Mouse (Mus musculus) testis, postnatal 14 days (tissue): ENCODE measurements around the gene Tctn1.

Source experiments
- DNase-seq: peaks from one replicate; pipeline ENCODE4 v3.0.0; 2021; ENCODE audit warnings: low spot score

Gene Tctn1

GRCm38 (mm10) chr5:122247529-122247928 is 16.7 kb downstream of the Tctn1 start:
- peak; percentile 77 for DNase-seq

- no peak for DNase-seq
These were observed 17.6 kb downstream of the Tctn1 start for GRCm38 (mm10) chr5:122246547-122247167.

DNA sequence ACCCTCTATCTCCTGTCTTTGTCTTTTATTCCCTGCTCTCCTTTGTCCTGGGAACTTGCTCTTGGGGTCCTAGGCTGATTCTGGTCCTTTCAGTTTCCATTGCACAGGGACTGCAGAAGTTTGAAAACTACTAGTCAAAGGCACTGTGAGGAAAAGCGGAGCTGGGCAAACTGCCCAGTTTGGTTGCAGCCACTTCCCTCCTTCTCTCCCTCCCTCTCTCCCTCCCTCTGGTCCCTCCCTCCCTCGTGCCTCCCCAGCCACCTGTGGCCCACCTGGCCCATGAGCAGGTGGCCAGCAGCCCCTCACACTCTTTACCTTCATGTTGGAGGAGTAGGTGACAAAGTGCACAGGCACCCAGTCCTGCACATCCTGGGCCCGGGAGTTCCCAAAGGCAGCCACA is 19.1 kb downstream of the Tctn1 start:
- no peak for DNase-seq

GRCm38 (mm10) chr5:122243781-122244523 is 20.3 kb downstream of the Tctn1 start:
- no peak for DNase-seq

- no peak for DNase-seq
These were observed 21.6 kb downstream of the Tctn1 start for GRCm38 (mm10) chr5:122242521-122243123.

DNA sequence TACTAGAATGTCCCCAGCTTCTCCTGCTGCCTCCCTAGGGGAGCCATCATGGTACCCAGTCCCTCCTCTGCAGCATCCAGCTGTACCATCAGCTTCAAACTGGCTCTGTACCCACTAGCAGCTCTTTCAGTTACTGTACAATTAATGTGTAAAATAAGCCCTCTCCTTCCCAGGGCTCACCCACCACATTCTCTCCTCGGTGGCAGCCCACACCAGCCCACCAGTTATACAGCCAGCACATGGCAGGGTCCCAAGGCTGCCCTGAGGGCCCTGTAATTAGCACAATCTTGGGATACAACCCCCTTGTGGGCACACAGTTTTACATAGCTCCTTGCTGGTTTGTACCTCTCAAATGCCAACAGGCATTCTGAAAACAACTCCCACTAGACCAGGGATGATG is 23.3 kb downstream of the Tctn1 start:
- DNase-seq = no peak

- DNase-seq = no peak
These were observed 23.7 kb downstream of the Tctn1 start for GRCm38 (mm10) chr5:122240521-122240920.

DNA sequence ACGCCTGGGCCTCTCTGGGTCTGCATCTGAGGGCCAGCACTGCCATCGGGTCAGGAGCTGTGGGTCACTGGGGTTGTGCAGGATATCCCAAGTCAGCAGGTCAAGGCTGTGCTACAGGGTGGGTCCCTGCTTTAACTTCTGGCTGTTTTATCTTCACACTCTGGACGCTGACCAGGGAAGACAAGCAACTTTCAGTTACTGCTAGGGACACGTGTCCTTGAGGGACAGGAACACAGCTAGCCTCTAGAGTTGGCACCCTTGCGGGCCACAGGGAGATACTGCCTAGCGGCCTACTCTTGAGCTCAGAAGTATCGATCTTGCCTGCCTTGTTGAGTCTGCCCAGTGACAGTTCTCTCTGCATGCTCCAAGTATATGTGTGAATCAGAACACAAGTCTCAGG is 24.6 kb downstream of the Tctn1 start:
- peak; percentile 76 for DNase-seq

DNA sequence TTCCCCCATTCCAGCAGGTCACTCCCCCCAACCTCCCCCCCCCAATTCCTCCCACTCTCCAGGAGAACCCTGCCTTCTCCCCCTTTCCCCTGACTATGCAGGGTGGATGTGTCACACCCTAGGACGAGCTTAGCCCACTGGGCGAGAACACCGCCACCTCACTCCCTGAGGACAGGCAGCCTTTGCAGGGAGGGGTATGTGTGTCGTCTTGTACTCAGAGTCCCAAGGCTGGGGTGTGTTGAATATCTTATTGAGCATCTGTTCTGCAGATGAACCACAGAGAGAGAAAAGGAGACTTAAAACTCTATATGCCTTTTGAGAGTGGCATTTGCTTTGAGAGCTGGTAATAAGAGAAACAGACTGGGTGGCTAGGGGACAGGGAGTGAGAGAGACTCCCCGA is 27.1 kb downstream of the Tctn1 start:
- no peak for DNase-seq

DNA sequence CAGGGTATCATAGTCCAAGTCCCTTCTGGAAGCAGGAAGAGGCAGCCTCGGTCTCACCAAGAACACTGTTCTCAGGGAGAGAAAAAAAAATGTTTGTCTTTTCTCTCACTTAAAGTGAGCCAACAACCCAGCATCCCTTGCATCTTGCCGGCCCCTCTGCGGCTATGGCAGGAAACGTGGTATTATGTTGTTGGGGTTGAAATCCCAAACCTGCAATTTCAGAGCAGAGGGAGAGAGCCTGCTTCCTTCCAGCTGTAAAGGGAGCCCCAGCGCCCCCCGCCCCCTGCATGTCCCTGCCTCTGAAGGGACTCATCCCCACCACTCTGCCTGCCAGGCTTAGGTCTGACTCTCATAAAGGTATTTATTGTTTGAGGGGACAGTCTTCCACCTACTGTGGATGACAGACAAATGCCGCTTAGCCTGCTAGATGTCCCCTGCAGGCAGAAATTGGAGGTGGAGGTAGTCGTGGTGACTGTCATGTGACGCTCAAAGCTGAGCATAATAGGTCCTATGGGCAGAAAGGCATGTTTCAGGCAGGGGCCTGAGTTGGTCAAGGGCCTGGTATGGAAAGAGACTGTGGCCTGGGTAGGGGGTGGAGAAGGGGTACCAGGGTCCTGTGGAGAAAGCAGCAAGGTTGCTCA is 28.9 kb downstream of the Tctn1 start:
- no peak for DNase-seq

- DNase-seq = no peak
These were observed 29.7 kb downstream of the Tctn1 start for GRCm38 (mm10) chr5:122234319-122235195.

- DNase-seq = no peak
These were observed 30.6 kb downstream of the Tctn1 start for GRCm38 (mm10) chr5:122233695-122234094.

- no peak for DNase-seq
These were observed 31.1 kb downstream of the Tctn1 start for GRCm38 (mm10) chr5:122233077-122233581.

DNA sequence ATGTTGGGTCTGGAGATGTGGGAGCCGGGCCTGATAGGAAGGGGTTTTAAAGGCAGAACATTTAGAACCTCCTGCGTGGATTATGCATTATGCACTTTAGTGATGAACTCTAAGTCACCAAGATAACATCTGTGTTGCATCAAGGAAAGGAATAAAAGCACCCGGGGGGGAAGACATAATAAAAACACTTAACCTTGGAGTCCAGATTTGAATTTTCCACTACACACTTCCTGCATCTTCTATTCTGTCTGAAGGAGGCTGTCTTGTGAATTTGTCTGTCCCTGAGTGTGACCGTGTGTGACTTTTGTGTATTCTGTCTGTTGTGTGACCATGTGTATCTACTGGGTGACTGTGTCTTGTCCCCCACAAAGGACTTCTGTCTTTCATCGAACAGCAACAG is 32.3 kb downstream of the Tctn1 start:
- DNase-seq = no peak

GRCm38 (mm10) chr5:122231431-122231830 is 32.8 kb downstream of the Tctn1 start:
- DNase-seq = no peak

DNA sequence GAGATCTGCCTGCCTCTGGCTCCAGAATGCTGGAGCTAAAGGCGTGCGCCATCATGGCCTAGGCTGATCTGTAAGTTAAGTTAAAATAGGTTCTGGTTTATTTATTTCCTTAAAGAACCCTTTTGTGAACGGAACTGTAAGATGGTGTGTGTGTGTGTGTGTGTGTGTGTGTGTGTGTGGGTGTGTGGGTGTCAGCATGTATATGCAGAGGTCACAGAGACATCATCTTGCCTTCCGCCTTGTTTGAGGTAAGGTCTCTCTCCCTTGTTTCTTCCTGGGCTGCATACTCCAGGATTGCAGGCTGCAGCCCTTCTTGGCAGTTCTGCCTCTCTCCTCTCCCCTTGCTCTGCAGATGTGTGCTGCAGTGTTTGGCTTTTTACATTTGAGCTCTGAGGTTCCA is 33.4 kb downstream of the Tctn1 start:
- no peak for DNase-seq

DNA sequence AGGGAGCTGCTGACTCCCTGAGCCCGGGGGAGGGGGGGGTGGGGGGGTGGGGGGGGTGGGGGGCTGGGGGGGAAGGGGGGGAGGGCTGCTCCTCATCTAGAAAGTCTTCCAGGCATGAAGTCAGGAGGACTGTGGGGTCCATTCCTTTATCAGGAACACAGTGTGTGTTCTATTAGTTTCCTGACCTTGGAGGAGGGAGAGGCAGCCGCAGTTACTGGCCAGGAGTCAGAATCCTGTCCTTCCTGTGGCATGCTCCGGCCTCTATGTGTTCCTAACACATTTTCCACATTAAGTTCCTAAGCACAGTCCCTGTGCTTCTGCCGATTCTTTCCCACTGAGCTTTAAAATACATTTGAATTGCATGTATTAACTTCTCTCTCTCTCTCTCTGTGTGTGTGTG is 35.5 kb downstream of the Tctn1 start:
- DNase-seq = peak; percentile 83

- DNase-seq = no peak
These were observed 35.9 kb downstream of the Tctn1 start for GRCm38 (mm10) chr5:122228271-122228765.

- DNase-seq = no peak
These were observed 40.0 kb downstream of the Tctn1 start for GRCm38 (mm10) chr5:122224291-122224690.

GRCm38 (mm10) chr5:122221085-122221484 is 43.2 kb downstream of the Tctn1 start:
- DNase-seq = no peak
